Mouse (Mus musculus): ENCODE measurements around the gene Tom1l2.

Tom1l2 gene

GRCm38 (mm10) chr11:60235351-60235750 is 117.4 kb downstream of the Tom1l2 start:
- no peak for DNase-seq (ENCODE audit: extremely low read depth, insufficient read length, low spot score)

GRCm38 (mm10) chr11:60233235-60233634 is 119.5 kb downstream of the Tom1l2 start:
- DNase-seq (ENCODE audit: extremely low read depth, insufficient read length, low spot score): no peak

- DNase-seq (ENCODE audit: extremely low read depth, insufficient read length, low spot score): no peak
These were observed 120.2 kb downstream of the Tom1l2 start for GRCm38 (mm10) chr11:60232441-60233058.

GRCm38 (mm10) chr11:60231951-60232350 is 120.8 kb downstream of the Tom1l2 start:
- DNase-seq (ENCODE audit: extremely low read depth, insufficient read length, low spot score): no peak

- DNase-seq (ENCODE audit: extremely low read depth, insufficient read length, low spot score): no peak
These were observed 121.4 kb downstream of the Tom1l2 start for GRCm38 (mm10) chr11:60231326-60231725.

GRCm38 (mm10) chr11:60230512-60230911 is 122.2 kb downstream of the Tom1l2 start:
- DNase-seq (ENCODE audit: extremely low read depth, insufficient read length, low spot score): no peak

- DNase-seq (ENCODE audit: extremely low read depth, insufficient read length, low spot score): no peak
These were observed 122.9 kb downstream of the Tom1l2 start for GRCm38 (mm10) chr11:60229821-60230220.

- DNase-seq (ENCODE audit: extremely low read depth, insufficient read length, low spot score): no peak
These were observed 124.2 kb downstream of the Tom1l2 start for GRCm38 (mm10) chr11:60228525-60228924.

- no peak for DNase-seq (ENCODE audit: extremely low read depth, insufficient read length, low spot score)
These were observed 126.8 kb downstream of the Tom1l2 start for GRCm38 (mm10) chr11:60225874-60226273.

- no peak for DNase-seq (ENCODE audit: extremely low read depth, insufficient read length, low spot score)
These were observed 128.0 kb downstream of the Tom1l2 start for GRCm38 (mm10) chr11:60224676-60225075.

GRCm38 (mm10) chr11:60222469-60223236 is 130.1 kb downstream of the Tom1l2 start, which contains the start of gene Srebf1:
TSS of gene Srebf1 (minus strand) at chr11:60222581.
- no peak for DNase-seq (ENCODE audit: extremely low read depth, insufficient read length, low spot score)

GRCm38 (mm10) chr11:60222085-60222468 is 130.6 kb downstream of the Tom1l2 start:
- DNase-seq (ENCODE audit: extremely low read depth, insufficient read length, low spot score): no peak

GRCm38 (mm10) chr11:60221425-60221824 is 131.3 kb downstream of the Tom1l2 start:
- DNase-seq (ENCODE audit: extremely low read depth, insufficient read length, low spot score): no peak

GRCm38 (mm10) chr11:60220291-60220804 is 132.4 kb downstream of the Tom1l2 start:
- DNase-seq (ENCODE audit: extremely low read depth, insufficient read length, low spot score): peak; percentile 96

- DNase-seq (ENCODE audit: extremely low read depth, insufficient read length, low spot score): no peak
These were observed 133.1 kb downstream of the Tom1l2 start for GRCm38 (mm10) chr11:60219609-60220008.

- no peak for DNase-seq (ENCODE audit: extremely low read depth, insufficient read length, low spot score)
These were observed 135.2 kb downstream of the Tom1l2 start for GRCm38 (mm10) chr11:60217467-60217866.

GRCm38 (mm10) chr11:60216671-60217070 is 136.0 kb downstream of the Tom1l2 start:
- DNase-seq (ENCODE audit: extremely low read depth, insufficient read length, low spot score): no peak

- DNase-seq (ENCODE audit: extremely low read depth, insufficient read length, low spot score): no peak
These were observed 139.4 kb downstream of the Tom1l2 start for GRCm38 (mm10) chr11:60213266-60213665.

GRCm38 (mm10) chr11:60211761-60212160 is 140.9 kb downstream of the Tom1l2 start:
- no peak for DNase-seq (ENCODE audit: extremely low read depth, insufficient read length, low spot score)

GRCm38 (mm10) chr11:60211152-60211551 is 141.6 kb downstream of the Tom1l2 start:
- no peak for DNase-seq (ENCODE audit: extremely low read depth, insufficient read length, low spot score)

GRCm38 (mm10) chr11:60210305-60210724 is 142.4 kb downstream of the Tom1l2 start:
- DNase-seq (ENCODE audit: extremely low read depth, insufficient read length, low spot score): peak; percentile 95

GRCm38 (mm10) chr11:60209933-60210249 is 142.8 kb downstream of the Tom1l2 start:
- no peak for DNase-seq (ENCODE audit: extremely low read depth, insufficient read length, low spot score)
